Mouse (Mus musculus): ENCODE results near the gene Enox1.

Gene Enox1

DNA sequence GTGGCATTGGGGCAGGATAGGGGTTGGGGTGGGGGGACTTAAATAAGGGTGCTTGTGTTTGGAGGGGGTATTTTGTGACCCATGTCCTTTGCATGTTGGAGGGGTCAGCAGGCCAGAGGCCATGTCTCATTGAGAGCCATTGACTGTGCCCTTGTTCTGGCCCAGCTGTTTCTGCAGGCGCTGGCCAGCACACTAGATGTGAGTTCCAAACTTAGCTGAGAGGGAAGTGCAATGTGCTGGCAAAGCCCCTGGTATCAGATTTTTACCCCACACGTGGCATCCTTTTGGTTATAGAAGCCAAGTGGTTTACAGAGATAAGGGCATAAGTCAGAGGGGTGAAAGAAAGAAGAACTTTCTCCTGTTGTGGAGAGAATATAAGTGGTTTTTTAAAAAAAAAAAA, 218.5 kb downstream of the Enox1 start:
- DNase-seq (ENCODE audit: low spot score): no peak

GRCm38 (mm10) chr14:77375618-77376017, 219.1 kb downstream of the Enox1 start:
- peak; percentile 20 for DNase-seq (ENCODE audit: low spot score)

- DNase-seq (ENCODE audit: low spot score): no peak
Observed at GRCm38 (mm10) chr14:77376731-77377130, 220.2 kb downstream of the Enox1 start.

DNA sequence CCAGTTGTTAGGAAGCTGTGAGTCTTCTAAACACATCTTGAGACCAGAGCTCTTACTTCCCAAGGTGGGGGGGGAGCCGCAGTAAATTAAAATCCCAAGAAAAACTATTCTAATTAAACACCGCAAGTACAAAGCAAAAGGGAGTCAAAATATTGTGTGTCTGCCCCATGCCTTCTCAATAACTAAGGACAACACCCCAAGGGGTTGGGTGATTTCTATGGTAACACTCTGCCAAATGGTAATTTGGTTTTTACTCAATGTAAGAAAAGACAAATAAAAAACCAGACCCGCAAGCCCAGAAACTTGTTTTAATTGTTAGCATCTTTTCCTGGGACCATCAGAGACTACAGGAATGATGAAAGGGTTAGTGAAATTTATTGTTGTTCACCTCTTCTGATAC, 220.9 kb downstream of the Enox1 start:
- DNase-seq (ENCODE audit: low spot score): no peak

GRCm38 (mm10) chr14:77377873-77378272, 221.3 kb downstream of the Enox1 start:
- no peak for DNase-seq (ENCODE audit: low spot score)

DNA sequence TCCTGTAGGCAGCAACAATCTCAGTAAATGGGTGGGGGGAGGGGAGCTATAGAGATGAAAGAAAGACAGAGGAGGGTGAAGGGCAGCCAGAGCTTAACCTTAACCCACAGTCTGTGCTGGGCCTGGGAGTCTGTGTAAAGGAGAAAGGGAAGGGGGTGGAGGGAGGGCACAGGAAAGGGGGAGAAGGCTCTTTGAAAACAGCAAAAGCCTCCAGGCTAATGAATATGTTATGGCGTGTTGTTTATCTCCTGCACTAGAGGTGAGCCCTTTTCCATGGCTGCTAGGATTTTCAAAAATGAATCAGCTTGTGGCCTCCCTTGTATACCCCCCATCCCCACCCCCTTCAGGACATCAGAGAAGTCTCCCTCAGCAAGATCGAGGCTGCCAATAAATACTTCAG, 225.0 kb downstream of the Enox1 start:
- DNase-seq (ENCODE audit: low spot score): no peak

- no peak for DNase-seq (ENCODE audit: low spot score)
Observed at GRCm38 (mm10) chr14:77385621-77386020, 229.1 kb downstream of the Enox1 start.

DNA sequence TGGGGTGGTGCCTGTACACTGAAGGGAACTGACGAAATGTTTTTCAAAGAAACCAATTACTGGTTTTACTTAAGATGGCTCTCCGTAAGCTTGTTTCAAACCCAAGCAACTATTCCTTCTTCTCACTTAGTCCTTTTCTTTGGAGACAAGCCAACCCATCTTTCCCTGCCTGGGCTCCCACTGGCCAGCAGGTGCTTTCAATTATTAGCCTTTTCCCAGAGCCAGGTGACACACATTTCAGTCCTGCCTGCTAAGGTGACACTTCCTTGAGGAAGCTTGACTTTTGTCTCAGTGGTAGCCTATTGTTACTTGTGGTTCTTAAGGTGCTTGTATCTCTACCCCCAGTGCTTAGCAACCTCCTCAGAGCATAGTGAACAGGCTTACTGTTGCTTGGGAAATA, 231.3 kb downstream of the Enox1 start:
- DNase-seq (ENCODE audit: low spot score): no peak

DNA sequence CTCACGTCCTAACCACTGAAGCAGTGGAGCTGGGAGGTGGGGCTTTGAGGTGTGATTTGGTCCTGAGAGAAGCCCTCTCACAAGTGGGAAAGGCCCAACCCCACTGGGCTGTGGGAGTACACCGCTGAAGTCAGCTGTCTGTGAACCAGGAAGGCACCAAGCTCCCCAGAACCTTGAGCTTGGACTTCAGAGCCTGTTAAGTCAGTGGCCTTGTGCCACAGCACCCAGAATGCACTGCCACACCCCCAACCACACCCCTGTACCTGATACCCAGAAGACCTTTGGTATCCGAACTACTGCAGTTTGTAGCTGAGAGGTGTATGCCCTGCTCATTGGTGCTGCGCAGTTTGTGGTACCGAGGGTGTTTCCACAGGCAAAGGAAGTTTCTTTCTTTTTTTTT, 232.7 kb downstream of the Enox1 start:
- DNase-seq (ENCODE audit: low spot score): no peak

GRCm38 (mm10) chr14:77392476-77392875, 235.9 kb downstream of the Enox1 start:
- no peak for DNase-seq (ENCODE audit: low spot score)

- no peak for DNase-seq (ENCODE audit: low spot score)
Observed at GRCm38 (mm10) chr14:77406241-77407114, 249.9 kb downstream of the Enox1 start.

DNA sequence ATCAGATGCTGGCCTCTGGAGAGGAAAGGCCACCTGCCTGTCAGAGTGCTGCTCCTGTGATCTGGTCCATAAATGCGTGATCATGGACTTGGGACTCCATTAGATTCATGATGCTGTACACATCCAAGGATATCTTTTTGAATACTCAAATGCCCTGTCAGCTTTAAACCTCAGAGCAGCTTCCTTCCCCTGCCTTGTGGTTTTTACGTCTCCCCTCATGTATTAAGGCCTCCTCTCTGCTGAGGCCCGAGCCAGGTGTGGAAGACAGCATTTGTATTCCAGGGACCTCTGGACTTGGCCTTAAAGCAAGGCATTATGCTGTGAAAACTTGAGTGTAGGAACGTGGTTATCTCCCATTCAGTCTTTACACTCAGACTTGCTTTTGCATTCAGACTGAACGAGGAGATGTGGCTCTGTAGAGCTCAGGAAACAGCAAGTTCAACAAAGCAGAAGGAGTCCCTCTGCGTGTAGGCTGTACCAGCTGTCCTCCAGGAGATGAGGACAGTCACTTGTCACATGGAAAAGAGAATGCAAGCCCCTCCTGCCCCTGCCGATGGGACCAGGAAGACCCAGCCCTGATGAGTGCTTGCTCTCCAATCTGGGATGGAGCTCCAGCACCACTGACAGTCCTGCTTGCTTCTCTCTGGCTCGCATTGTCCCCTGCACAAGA, 252.8 kb downstream of the Enox1 start:
- no peak for DNase-seq (ENCODE audit: low spot score)

- no peak for DNase-seq (ENCODE audit: low spot score)
Observed at GRCm38 (mm10) chr14:77410354-77410753, 253.8 kb downstream of the Enox1 start.

GRCm38 (mm10) chr14:77413106-77413505, 256.5 kb downstream of the Enox1 start:
- DNase-seq (ENCODE audit: low spot score): no peak

DNA sequence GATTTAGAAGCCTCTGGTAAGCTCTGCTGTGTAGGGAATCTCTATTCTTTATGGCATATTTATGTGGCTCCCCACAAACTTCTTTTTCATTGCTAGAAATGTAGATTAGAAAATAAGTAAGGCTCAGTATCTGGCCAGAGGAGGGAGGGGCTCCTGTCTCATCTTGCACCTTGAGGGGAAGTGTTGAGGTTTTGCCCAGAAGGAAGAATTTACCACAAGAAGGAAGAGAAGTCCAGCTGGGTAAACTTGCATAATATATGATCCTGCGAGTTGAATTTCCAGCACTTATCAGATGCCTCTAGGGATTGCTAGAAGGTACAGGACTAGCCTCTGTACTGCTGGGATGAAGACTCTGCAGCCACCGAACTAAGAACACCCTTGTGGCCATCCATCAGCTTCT, 259.8 kb downstream of the Enox1 start:
- no peak for DNase-seq (ENCODE audit: low spot score)

- DNase-seq (ENCODE audit: low spot score): no peak
Observed at GRCm38 (mm10) chr14:77421031-77421430, 264.5 kb downstream of the Enox1 start.

- DNase-seq (ENCODE audit: low spot score): no peak
Observed at GRCm38 (mm10) chr14:77423194-77423593, 266.6 kb downstream of the Enox1 start.

GRCm38 (mm10) chr14:77439426-77439825, 282.9 kb downstream of the Enox1 start:
- no peak for DNase-seq (ENCODE audit: low spot score)

GRCm38 (mm10) chr14:77440805-77441204, 284.2 kb downstream of the Enox1 start:
- no peak for DNase-seq (ENCODE audit: low spot score)

DNA sequence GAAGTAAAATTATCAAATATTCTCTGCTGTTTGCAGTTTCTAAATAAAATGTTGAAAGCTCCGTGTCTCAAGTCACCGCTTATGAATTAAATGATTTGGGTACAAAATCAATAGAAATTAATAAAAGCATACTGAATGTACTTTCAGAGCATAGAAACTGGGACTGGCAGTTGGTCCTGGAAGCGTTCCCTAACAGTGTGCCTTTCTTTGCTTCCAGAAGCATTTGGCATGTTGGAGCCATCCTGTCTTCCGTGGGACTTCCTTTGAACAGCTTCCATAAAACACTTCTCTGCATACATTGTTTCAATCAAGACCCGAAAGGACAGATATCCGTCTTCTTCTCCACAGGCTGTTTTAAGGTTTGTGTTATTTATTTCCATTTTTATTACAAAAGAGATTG, 285.0 kb downstream of the Enox1 start:
- DNase-seq (ENCODE audit: low spot score): no peak

- DNase-seq (ENCODE audit: low spot score): no peak
Observed at GRCm38 (mm10) chr14:77448001-77448400, 291.4 kb downstream of the Enox1 start.

DNA sequence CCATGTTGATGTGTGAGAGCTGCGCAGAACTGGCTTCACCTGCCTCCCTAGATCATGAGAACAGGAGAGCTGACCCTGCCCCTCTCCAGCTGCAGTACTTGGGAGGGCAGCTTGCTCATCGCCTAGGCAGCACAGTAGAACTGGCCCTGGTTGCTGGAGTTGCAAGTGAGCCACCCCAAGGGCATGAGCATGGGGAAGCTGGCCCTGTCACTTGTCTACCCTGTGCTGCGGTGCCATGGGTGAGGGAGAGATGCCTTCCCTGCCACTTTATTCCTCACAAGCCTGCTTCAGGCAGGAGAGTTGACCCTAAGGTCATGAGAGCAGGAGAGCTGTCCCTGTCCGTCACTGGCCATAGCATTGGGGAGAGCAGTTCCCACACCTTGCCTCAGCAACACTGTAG, 295.4 kb downstream of the Enox1 start:
- no peak for DNase-seq (ENCODE audit: low spot score)

- no peak for DNase-seq (ENCODE audit: low spot score)
Observed at GRCm38 (mm10) chr14:77456066-77456465, 299.5 kb downstream of the Enox1 start.

GRCm38 (mm10) chr14:77456876-77457275, 300.3 kb downstream of the Enox1 start:
- no peak for DNase-seq (ENCODE audit: low spot score)

All from testis, postnatal 14 days (tissue).